Mouse (Mus musculus): ENCODE measurements around the gene Gm525.
A peak's percentile ranks its signal among the peaks of the same experiment; 100 is the strongest.
"Not testable (repeated sequence)": the region's sequence is repeated elsewhere in the genome, so short reads cannot be mapped to it uniquely, and the experiment has no call there.

Gene Gm525

DNA sequence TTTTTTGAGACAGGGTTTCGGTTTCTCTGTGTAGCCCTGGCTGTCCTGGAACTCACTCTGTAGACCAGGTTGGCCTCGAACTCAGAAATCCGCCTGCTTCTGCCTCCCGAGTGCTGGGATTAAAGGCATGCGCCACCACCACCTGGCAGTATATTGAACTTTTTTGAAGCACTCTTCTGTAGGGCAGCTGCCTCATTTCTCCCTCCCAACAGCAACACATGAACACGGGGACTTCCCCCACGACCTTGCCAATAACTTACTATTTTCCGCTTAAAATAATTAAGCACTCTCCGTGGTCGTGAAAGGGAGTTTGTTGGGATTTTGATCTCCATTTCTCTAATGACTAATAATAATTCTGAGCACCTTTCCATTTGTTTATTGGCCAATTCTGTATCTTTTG is 23.7 kb downstream of the Gm525 start:
- not testable (repeated sequence) for DNase-seq (ENCODE audit: low read depth, low spot score)

DNA sequence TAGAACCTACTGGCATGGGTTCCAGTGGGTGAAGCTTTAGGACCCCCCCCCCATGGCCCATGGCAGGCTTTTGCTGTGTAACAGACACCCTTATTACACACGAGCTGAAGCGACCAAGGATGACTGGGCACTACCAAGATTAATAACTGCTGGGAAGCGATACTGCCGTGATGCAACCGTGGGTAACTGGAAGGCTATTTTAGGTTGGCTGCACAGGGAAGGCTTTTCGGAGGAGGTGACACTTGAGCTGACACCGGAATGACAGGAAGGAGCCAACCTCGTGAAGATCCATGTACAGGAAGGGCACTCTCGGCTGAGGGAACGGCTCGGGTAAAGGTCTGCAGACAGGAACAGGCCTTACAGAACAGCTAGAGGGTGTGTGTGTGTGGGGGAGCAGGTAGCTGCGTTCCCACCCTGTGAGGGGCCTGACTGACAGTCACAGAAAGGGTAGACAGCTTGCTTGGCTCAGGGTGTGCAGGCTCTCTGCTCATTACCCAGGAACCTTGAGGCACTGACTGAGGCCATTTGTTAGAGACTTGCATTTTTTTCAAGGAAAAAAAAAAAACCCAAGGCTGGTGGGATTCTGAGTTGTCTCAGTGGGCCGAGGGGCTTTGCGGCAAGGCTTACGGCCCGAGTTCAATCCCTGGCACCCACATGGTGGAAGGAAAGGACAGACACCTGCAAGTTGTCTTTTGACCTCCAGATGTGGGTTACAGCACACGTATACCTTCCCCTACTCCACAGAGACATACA is 24.6 kb downstream of the Gm525 start:
- no peak for DNase-seq (ENCODE audit: low read depth, low spot score)

DNA sequence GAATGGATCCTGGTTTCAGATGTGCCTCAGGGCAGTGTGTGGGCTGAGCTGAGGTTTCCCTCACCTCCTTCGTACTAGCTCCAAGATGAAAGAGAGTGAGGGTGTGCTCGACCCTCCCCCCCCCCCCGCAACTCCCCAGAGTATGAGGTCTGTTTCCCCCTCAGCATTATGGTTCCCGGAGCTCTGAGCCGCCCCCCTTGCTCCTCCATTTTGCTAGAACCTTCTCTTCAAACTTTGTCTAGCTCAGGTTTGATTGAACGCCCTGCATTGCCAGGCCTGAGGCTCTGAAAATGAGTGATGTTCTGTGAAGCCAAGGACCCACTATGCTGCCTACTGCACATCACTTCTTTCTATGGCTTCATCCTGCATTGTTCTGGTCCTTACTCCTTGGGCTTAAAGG is 25.3 kb downstream of the Gm525 start:
- DNase-seq (ENCODE audit: low read depth, low spot score) = no peak

DNA sequence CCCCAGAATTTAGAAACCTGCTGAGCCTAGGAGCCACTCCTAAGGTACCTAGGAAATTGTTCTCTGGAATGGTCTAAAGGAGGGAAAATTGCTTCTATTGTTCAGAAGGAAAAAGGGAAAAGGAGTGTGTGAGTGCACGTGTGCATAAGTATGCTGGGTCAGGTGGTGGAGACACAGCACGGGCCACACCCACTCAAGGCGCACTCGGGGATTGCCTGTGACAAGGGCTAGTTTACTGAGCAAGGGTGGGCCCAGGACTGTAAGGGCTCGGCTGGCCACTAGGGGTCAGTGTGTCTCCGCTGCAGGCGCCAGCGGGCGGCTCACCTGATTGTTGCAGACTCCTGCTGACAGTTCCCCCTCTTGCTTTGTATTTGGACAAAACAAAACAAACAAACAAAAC is 26.8 kb downstream of the Gm525 start:
- DNase-seq (ENCODE audit: low read depth, low spot score) = peak; percentile 68

DNA sequence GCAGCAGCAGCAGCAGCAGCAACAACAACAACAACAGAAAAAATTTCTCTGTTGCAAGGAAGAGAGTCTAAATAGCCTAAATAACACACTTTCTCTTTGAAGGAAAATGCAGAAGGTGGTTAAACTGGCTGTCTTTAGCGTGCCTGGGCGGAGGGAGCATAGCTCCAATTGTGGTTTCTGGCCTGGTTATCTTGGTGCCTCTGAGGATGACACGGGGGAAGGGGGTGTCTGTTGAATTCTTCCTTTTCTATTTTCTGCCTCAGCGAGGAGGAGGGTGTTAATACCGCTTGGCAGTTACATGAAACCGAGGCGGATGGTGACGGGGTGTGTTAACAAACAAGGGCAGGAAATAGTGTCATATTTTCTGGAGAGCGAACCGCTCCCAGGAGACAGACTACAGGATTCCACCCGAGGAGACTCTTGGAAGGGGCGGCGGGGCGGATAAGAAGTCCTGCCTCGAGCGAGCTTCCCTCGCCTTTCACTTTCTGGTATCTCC is 27.2 kb downstream of the Gm525 start:
- DNase-seq (ENCODE audit: low read depth, low spot score) = no peak

DNA sequence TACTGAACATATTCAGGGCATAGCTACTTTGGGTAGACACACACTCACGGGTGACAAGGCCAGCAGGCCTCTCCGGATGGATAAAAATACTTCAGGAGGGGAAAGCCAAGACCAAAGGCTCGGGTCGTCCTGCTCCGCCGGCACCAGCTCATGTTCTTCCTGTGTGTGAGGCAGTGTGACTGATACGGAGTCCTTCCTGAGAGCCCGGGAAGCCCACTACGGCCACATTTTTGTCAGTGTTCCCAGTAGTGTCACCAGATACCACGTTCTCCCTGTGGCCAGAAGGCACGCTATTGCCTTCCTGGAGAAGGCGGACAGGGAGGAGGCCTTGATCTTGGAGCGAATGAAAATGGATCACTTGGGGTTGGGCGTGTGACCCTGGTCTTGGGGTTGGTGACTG is 29.5 kb downstream of the Gm525 start:
- DNase-seq (ENCODE audit: low read depth, low spot score) = no peak

DNA sequence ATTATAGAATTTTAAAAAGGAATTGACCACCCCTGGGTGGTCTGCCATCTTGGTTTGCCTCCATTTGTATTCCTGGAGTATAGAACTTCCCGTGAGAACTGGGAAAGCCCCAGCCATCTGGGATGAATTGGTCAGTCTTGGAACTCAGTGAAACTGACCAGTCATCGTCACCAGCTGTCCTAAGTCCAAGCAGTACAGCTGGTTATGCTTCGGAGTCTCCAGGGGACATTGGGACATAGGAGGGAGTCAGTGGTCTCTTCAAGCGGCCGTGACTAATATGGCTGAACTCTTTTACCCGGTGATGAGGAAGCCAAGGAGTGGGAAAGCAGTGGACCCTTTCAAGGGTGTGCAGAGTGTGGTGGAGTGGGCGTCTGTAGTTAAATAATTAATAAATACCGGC is 31.6 kb downstream of the Gm525 start:
- DNase-seq (ENCODE audit: low read depth, low spot score) = no peak

DNA sequence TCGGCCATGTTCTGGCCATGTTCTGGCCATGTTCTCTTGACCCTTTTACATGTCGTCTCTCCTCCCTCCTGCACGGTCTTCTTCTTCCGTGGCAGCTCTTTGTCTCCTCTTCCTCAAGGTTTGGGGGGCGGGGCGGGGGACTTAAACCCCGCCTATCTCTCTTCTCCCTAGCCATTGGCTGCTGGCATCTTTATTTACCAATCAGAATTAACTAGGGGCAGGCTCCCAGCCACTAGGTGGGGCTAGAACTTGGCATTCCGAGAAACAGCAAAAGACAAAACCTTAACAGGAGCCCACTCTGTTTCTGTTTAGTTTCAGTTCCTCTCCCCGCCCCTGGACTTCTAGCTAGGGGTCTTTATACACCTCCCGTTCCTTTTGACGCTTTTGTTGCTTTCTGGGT is 32.2 kb downstream of the Gm525 start:
- no peak for DNase-seq (ENCODE audit: low read depth, low spot score)

DNA sequence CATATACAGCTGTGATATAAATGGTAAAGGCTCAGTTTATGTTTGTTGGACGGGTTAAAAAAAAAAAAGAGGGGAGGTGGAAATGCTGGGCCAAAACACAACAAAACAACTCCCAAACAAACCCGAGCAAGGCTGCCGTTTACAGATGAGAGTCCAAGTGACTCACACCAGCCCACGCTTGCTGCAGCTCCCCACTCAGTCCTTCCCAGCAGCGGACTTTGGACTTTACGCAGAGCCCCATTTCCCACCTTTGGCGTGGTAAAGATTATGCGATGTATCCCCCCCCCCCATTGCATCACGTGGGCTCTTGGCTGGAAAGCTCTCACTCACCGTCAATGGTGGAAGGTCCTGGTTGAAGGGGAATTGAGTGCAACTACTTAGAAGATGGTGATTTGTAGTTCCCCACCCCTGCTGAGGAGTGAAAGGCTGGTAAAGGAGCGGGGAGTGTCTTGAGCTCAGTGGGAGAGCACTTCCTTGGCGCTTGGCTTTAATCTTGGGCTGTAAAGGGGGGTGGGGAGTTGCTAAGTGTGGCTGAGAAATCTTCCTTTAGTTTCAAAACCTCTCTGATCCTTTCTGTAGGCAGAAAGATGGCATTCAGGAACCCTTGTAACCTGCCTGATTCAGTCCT is 33.7 kb downstream of the Gm525 start:
- no peak for DNase-seq (ENCODE audit: low read depth, low spot score)

DNA sequence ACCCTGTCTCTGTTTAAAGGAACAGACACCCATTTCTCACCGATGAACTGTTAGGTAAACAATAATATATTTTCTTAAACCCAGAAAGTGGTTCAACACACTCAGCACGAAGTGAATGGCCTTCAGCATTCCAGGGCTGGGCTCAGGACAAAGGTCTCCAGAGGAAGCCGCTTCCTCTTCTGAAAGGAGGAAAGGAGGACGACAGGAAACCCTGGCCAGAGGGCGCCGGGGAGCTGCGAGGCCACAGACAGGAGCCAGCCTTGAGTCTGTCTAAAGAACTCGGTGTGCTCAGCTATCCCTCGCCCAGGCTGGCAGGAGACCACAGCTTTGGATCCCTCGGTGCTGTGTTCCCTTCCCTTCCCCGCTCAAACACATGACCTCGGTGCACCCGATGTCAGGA is 50.8 kb downstream of the Gm525 start:
- DNase-seq (ENCODE audit: low read depth, low spot score) = no peak

DNA sequence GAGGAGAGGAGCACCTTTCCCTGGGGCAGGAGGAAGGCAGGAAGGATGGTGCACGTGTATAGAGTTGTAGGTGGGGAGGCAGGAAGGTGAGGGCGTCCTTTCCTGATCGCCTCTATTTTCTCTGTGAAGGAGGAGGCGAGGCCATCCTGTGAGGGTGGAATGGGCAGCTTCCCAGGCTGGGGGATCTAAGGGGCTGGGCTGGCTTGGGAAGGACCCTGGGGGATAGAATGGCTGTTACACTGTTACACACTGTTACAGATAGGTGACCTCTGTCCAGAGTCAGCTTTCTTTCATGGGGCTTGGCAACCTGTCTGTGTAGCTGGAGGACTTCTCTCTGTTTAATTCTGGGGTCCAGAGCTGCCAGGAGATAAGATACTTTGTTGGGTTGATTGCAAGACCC is 57.2 kb downstream of the Gm525 start:
- DNase-seq (ENCODE audit: low read depth, low spot score) = no peak

DNA sequence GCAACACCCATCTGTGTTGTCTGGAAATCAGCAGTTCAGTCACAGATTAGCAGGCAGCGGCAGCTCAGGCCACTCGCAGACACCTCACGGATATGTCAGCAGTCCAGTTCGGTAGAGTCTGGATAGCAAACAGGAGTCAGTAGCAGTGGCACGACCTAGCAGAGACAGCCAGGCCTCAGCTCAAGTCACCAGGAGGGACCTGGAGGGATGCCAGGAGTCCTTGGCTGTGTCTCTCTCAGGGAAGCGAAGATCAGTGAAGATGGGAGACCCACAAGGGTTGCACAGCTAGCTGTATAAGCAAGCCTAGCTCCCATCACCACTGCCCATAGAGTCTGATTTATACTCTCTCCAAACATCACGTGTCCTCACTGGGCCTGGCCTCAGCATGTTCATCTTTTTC is 58.8 kb downstream of the Gm525 start:
- DNase-seq (ENCODE audit: low read depth, low spot score) = no peak

DNA sequence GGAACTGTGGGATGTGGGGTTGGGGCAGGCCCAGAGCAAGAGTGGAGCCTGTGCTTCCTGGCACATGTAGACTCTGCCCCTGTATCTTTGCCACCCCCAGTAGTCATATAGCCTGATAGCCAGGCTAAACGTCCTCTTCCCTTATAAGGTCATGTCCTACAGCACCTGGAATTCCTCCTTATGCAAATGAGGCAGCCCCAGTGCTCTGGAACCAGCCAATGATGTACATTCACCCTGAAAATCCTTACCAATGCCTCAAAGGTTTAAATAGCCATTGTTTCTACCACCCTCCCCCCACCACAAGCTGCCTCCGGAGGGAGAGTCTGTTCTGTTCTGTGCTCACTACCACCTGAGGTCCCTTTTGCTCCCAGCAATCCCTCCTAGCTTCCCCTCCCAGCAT is 60.6 kb downstream of the Gm525 start:
- no peak for DNase-seq (ENCODE audit: low read depth, low spot score)

DNA sequence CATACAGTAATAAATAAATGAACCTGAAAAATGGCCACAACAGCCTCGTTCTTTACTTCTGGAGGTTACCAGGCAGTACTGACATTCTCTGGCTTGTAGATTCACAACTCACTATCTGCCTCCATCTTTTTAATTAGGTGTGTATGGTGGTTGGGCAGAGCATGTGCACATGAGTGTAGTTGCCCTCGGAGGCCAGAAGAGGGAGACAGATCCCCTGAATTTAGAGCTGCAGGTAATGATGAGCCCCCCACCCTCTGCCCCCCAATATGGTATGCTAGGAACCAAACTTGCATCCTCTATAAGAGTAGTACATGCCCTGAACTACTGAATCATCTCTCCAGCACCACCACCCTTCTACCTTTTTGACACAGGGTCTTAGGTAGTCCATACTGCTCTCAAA is 64.3 kb downstream of the Gm525 start:
- no peak for DNase-seq (ENCODE audit: low read depth, low spot score)

Data from embryo, embryonic 11.5 days (tissue).